Comparison of ENCODE assay signal across 17 mouse cellular contexts in genomic region chr9:114985741-114986140, GRCm38 (mm10).
DNase-seq lines count a peak whose midpoint lies in the region.
"Had no signal": no experiment of that assay in that cellular context is flagged by ENCODE, and none has a peak within 500 bp of the region (broad histone marks: within the 10 kb centered on the region; RNA-seq: fewer than 3 reads in every experiment).

No protein-coding gene starts in this region.

- peak; percentile 1 for DNase-seq in right cerebral cortex, postnatal 14 days
- DNase-seq in right cerebral cortex, adult 18-20 months = no peak
- DNase-seq in ES-CJ7 (ENCODE audit: low read depth, low spot score) (peak; percentile 57), WW6 (ENCODE audit: low read depth, low spot score) (peak; percentile 75)
- DNase-seq in c-Kit-positive CD71-positive TER-119-positive erythroid progenitor cells, embryonic 14.5 days (ENCODE audit: low spot score) = no peak
- no peak for DNase-seq in urinary bladder, postnatal 25 days (ENCODE audit: low spot score)
- DNase-seq: adrenal gland, postnatal 10 days; adrenal gland, postnatal 36 days; B cell, adult 2 months; cerebellum, adult 11 months; cerebellum, adult 2 months; cerebellum, adult 9-11 months; cerebellum, postnatal 25 days; gastrocnemius, postnatal 25 days; heart, adult 18-20 months; heart, postnatal 14 days; heart, postnatal 4 days had no signal

Comparison
In these comparisons a context has a peak if more than half of its experiments do, and no peak if none do; other contexts are left out.
1. DNase-seq: peak in right cerebral cortex, postnatal 14 days (single experiment), ES-CJ7 (single experiment) and WW6 (single experiment); none in right cerebral cortex, adult 18-20 months (single experiment), c-Kit-positive CD71-positive TER-119-positive erythroid progenitor cells, embryonic 14.5 days (single experiment) and urinary bladder, postnatal 25 days (single experiment).